Mouse (Mus musculus): Measurements from ENCODE around the gene Sec22b. TPM values are rescaled to one million over a fixed set of nuclear protein-coding genes. Genes with fewer than 3 reads are reported as not detected.

The Sec22b gene
- total and polyA plus RNA-seq, 2 experiments from 2014 or later = 62.8 to 89.1 TPM

GRCm38 (mm10) chr3:97948518-97948917, 47.5 kb downstream of the Sec22b start:
- no peak overlapping the region for H3K4me2 ChIP-seq (ENCODE audit: low read depth, low read length, poor library complexity, severe bottlenecking)
- H3K9ac ChIP-seq (replicated peaks; ENCODE audit: low read length, poor library complexity, severe bottlenecking) = no peak overlapping the region
- H3K27ac ChIP-seq (ENCODE audit: low read depth, low read length) = no peak overlapping the region
- no peaks in the 10 kb centered on the region for H3K27me3 ChIP-seq (ENCODE audit: insufficient read depth, low read length)
- no peaks in the 10 kb centered on the region for H3K36me3 ChIP-seq (ENCODE audit: insufficient read depth, low read length)
- no peak overlapping the region for H3K4me3 ChIP-seq (ENCODE audit: low read depth, low read length)
- WGBS = 86% methylated on average over 2 of the region's 2 CpGs
- no peak for TF ChIP-seq CTCF (IDR thresholded peaks at IDR 0.05)
- no peak for DNase-seq (ENCODE audit: low spot score)
- H3K4me1 ChIP-seq (ENCODE audit: insufficient read depth, low read length) = no peaks in the 10 kb centered on the region
- no peaks in the 10 kb centered on the region for H3K9me3 ChIP-seq (ENCODE audit: low read length)
- ATAC-seq (ENCODE audit: low FRiP score) = no peak

GRCm38 (mm10) chr3:97949946-97950345, 49.0 kb downstream of the Sec22b start:
- TF ChIP-seq CTCF (IDR thresholded peaks at IDR 0.05) = no peak
- H3K4me1 ChIP-seq (ENCODE audit: insufficient read depth, low read length) = no peaks in the 10 kb centered on the region
- 77% methylated on average over 5 of the region's 5 CpGs for WGBS

GRCm38 (mm10) chr3:97951134-97951533, 50.1 kb downstream of the Sec22b start:
- ATAC-seq (ENCODE audit: low FRiP score) (no peak), DNase-seq (ENCODE audit: low spot score) (no peak)
- Histone ChIP-seq H3K4me3 (ENCODE audit: low read depth, low read length) (no peak overlapping the region), H3K36me3 (ENCODE audit: insufficient read depth, low read length) (no peaks in the 10 kb centered on the region), H3K27ac (ENCODE audit: low read depth, low read length) (no peak overlapping the region), H3K4me1 (ENCODE audit: insufficient read depth, low read length) (no peaks in the 10 kb centered on the region), H3K9ac (replicated peaks; ENCODE audit: low read length, poor library complexity, severe bottlenecking) (no peak overlapping the region), H3K4me2 (ENCODE audit: low read depth, low read length, poor library complexity, severe bottlenecking) (no peak overlapping the region), H3K27me3 (ENCODE audit: insufficient read depth, low read length) (no peaks in the 10 kb centered on the region), H3K9me3 (ENCODE audit: low read length) (no peaks in the 10 kb centered on the region)
- 86% methylated on average over 3 of the region's 3 CpGs for WGBS
- TF ChIP-seq CTCF (IDR thresholded peaks at IDR 0.05) = no peak

More at GRCm38 (mm10) chr3:97949946-97950345, 49.0 kb downstream of the Sec22b start:
- no peak overlapping the region for H3K4me3 ChIP-seq (ENCODE audit: low read depth, low read length)
- no peaks in the 10 kb centered on the region for H3K27me3 ChIP-seq (ENCODE audit: insufficient read depth, low read length)
- H3K36me3 ChIP-seq (ENCODE audit: insufficient read depth, low read length) = no peaks in the 10 kb centered on the region
- DNase-seq (ENCODE audit: low spot score) = no peak
- H3K4me2 ChIP-seq (ENCODE audit: low read depth, low read length, poor library complexity, severe bottlenecking) = no peak overlapping the region
- no peak overlapping the region for H3K9ac ChIP-seq (replicated peaks; ENCODE audit: low read length, poor library complexity, severe bottlenecking)
- H3K9me3 ChIP-seq (ENCODE audit: low read length) = no peaks in the 10 kb centered on the region
- no peak overlapping the region for H3K27ac ChIP-seq (ENCODE audit: low read depth, low read length)
- no peak for ATAC-seq (ENCODE audit: low FRiP score)

GRCm38 (mm10) chr3:97953196-97953595, 52.2 kb downstream of the Sec22b start:
- WGBS = 70% methylated on average over 2 of the region's 2 CpGs
- TF ChIP-seq CTCF (IDR thresholded peaks at IDR 0.05) = no peak
- H3K9ac ChIP-seq (replicated peaks; ENCODE audit: low read length, poor library complexity, severe bottlenecking) = no peak overlapping the region
- H3K9me3 ChIP-seq (ENCODE audit: low read length) = no peaks in the 10 kb centered on the region
- no peak for DNase-seq (ENCODE audit: low spot score)
- no peaks in the 10 kb centered on the region for H3K36me3 ChIP-seq (ENCODE audit: insufficient read depth, low read length)
- no peak overlapping the region for H3K4me2 ChIP-seq (ENCODE audit: low read depth, low read length, poor library complexity, severe bottlenecking)
- no peaks in the 10 kb centered on the region for H3K4me1 ChIP-seq (ENCODE audit: insufficient read depth, low read length)
- H3K4me3 ChIP-seq (ENCODE audit: low read depth, low read length) = no peak overlapping the region
- no peak for ATAC-seq (ENCODE audit: low FRiP score)
- H3K27me3 ChIP-seq (ENCODE audit: insufficient read depth, low read length) = no peaks in the 10 kb centered on the region
- no peak overlapping the region for H3K27ac ChIP-seq (ENCODE audit: low read depth, low read length)

GRCm38 (mm10) chr3:97956322-97956721, 55.3 kb downstream of the Sec22b start:
- Histone ChIP-seq H3K4me1 (ENCODE audit: insufficient read depth, low read length) (peaks cover 5% of the 10 kb centered on the region; the same call in 1 of the 2 replicates), H3K27me3 (ENCODE audit: insufficient read depth, low read length) (no peaks in the 10 kb centered on the region), H3K4me2 (ENCODE audit: low read depth, low read length, poor library complexity, severe bottlenecking) (no peak overlapping the region), H3K27ac (ENCODE audit: low read depth, low read length) (no peak overlapping the region), H3K4me3 (ENCODE audit: low read depth, low read length) (no peak overlapping the region), H3K9me3 (ENCODE audit: low read length) (no peaks in the 10 kb centered on the region), H3K36me3 (ENCODE audit: insufficient read depth, low read length) (no peaks in the 10 kb centered on the region), H3K9ac (replicated peaks; ENCODE audit: low read length, poor library complexity, severe bottlenecking) (no peak overlapping the region)
- DNase-seq (ENCODE audit: low spot score) (no peak), ATAC-seq (ENCODE audit: low FRiP score) (no peak)
- WGBS = 56% methylated on average over 6 of the region's 6 CpGs
- TF ChIP-seq CTCF (IDR thresholded peaks at IDR 0.05) = no peak

- Histone ChIP-seq H3K4me3 (ENCODE audit: low read depth, low read length) (no peak overlapping the region), H3K4me2 (ENCODE audit: low read depth, low read length, poor library complexity, severe bottlenecking) (no peak overlapping the region), H3K27ac (ENCODE audit: low read depth, low read length) (no peak overlapping the region), H3K4me1 (ENCODE audit: insufficient read depth, low read length) (peaks cover 5% of the 10 kb centered on the region; the same call in 1 of the 2 replicates), H3K9ac (replicated peaks; ENCODE audit: low read length, poor library complexity, severe bottlenecking) (no peak overlapping the region), H3K36me3 (ENCODE audit: insufficient read depth, low read length) (no peaks in the 10 kb centered on the region), H3K9me3 (ENCODE audit: low read length) (no peaks in the 10 kb centered on the region), H3K27me3 (ENCODE audit: insufficient read depth, low read length) (no peaks in the 10 kb centered on the region)
- no peak for TF ChIP-seq CTCF (IDR thresholded peaks at IDR 0.05)
- no peak for ATAC-seq (ENCODE audit: low FRiP score)
- no peak for DNase-seq (ENCODE audit: low spot score)
- WGBS = 61% methylated on average over 1 of the region's 1 CpGs
Measured at GRCm38 (mm10) chr3:97956926-97957325, 55.9 kb downstream of the Sec22b start.

Data from midbrain, postnatal 0 days (tissue).